Mouse (Mus musculus) liver, adult 2 months (tissue): ENCODE data around the gene Foxr2. TPM values are rescaled to one million over a fixed set of nuclear protein-coding genes. Genes with fewer than 3 reads are reported as not detected.

ENCODE experiments used
- DNase-seq: peaks from one replicate; pipeline ENCODE4 v3.0.0-alpha.2; 2011; ENCODE audit warnings: low read depth, low spot score; ENCODE audit errors: extremely low read depth
- H3K27ac ChIP-seq: fragments of 200-500 bp; replicated peaks from 2 replicates; pipeline ENCODE4 v1.5.1; 2012; ENCODE audit warnings: low read depth, mild to moderate bottlenecking, control low read depth, inconsistent platforms, low read length; ENCODE audit not compliant: insufficient read depth
- H3K27me3 ChIP-seq: fragments of 200-500 bp; 2 replicates; pipeline ENCODE4 v1.6.1; 2012; ENCODE audit warnings: mild to moderate bottlenecking, moderate library complexity, low read length, inconsistent platforms; ENCODE audit not compliant: control insufficient read depth, insufficient read depth
- H3K36me3 ChIP-seq: fragments of 200-500 bp; 2 replicates; pipeline ENCODE4 v1.6.1; 2012; ENCODE audit warnings: low read length, inconsistent platforms; ENCODE audit not compliant: control insufficient read depth, insufficient read depth
- H3K4me1 ChIP-seq: fragments of 200-500 bp; 2 replicates; pipeline ENCODE4 v1.6.1; 2011; ENCODE audit warnings: low read length; ENCODE audit not compliant: control insufficient read depth, insufficient read depth
- H3K4me3 ChIP-seq: fragments of 200-500 bp; 2 replicates; pipeline ENCODE4 v1.5.1; 2011; ENCODE audit warnings: low read depth, mild to moderate bottlenecking, control low read depth, low read length, moderate library complexity; ENCODE audit not compliant: insufficient read depth
- H3K79me2 ChIP-seq: fragments of 200-500 bp; 2 replicates; pipeline ENCODE4 v1.6.1; 2012; ENCODE audit warnings: inconsistent platforms, mild to moderate bottlenecking, low read length, moderate library complexity; ENCODE audit not compliant: control insufficient read depth, insufficient read depth
- H3K9ac ChIP-seq: fragments of 200-500 bp; 2 replicates; pipeline ENCODE4 v1.6.1; 2012; ENCODE audit warnings: low read depth, mild to moderate bottlenecking, control low read depth, inconsistent platforms, low read length
- CTCF ChIP-seq: fragments of 200-500 bp; IDR thresholded peaks from 2 replicates; pipeline ENCODE4 v1.5.1; 2011; ENCODE audit warnings: low read depth, low read length, control low read depth
- POLR2A ChIP-seq: fragments of 200-500 bp; IDR thresholded peaks from 2 replicates; pipeline ENCODE4 v1.6.1; 2011; ENCODE audit warnings: low read length, control low read depth; ENCODE audit not compliant: insufficient read depth; ENCODE audit errors: extremely low read depth
- WGBS: fragments of 180-500 bp; shearing (Covaris S2); methylation state at CpG from one replicate; pipeline ENCODE4 v1.1.7; 2018; 5-methylcytosine and 5-hydroxymethylcytosine counted together
- polyA plus RNA-seq: library from polyadenylated mRNA; depleted of rRNA; stranded (reverse); fragments of >200 nt; gene quantifications from 2 replicates; pipeline ENCODE4 v1.2.3, GENCODE M21; 2012; rRNA removed
- total RNA-seq: library from RNA; depleted of rRNA; stranded (reverse); fragments of >200 nt; gene quantifications from 2 replicates; pipeline ENCODE4 v1.2.3, GENCODE M21; 2014; rRNA removed

Foxr2 gene
- total and polyA plus RNA-seq, 2 experiments, result not detected

- WGBS, result 40% methylated on average over 1 of the region's 1 CpGs
- no peak for TF ChIP-seq POLR2A
- no peak for TF ChIP-seq CTCF
Observed at GRCm38 (mm10) chrX:153174786-153175185, 56.2 kb downstream of the Foxr2 start.

GRCm38 (mm10) chrX:153182221-153182620, 63.6 kb downstream of the Foxr2 start:
- 19% methylated on average over 2 of the region's 2 CpGs for WGBS

More at GRCm38 (mm10) chrX:153174786-153175185, 56.2 kb downstream of the Foxr2 start:
- Histone ChIP-seq H3K4me3 (no peak overlapping the region), H3K27me3 (no peaks in the 10 kb centered on the region), H3K9ac (no peak overlapping the region), H3K36me3 (no peaks in the 10 kb centered on the region), H3K27ac (no peak overlapping the region), H3K79me2 (no peaks in the 10 kb centered on the region), H3K4me1 (no peaks in the 10 kb centered on the region)
- DNase-seq, result peak; percentile 0

More at GRCm38 (mm10) chrX:153182221-153182620, 63.6 kb downstream of the Foxr2 start:
- TF ChIP-seq POLR2A (no peak), CTCF (no peak)
- H3K79me2 ChIP-seq, result no peaks in the 10 kb centered on the region
- no peaks in the 10 kb centered on the region for H3K27me3 ChIP-seq
- DNase-seq, result peak; percentile 6
- no peak overlapping the region for H3K9ac ChIP-seq
- no peaks in the 10 kb centered on the region for H3K36me3 ChIP-seq
- no peak overlapping the region for H3K27ac ChIP-seq
- no peak overlapping the region for H3K4me3 ChIP-seq
- no peaks in the 10 kb centered on the region for H3K4me1 ChIP-seq

Other genes with a start within 250 kb of the Foxr2 start
- 0.07 TPM in 1 of 2 replicates, not detected in the other for gene Usp51, start 112.3 kb upstream of the Foxr2 start, total RNA-seq
- not detected in 2 replicates for gene Usp51, start 112.3 kb upstream of the Foxr2 start, polyA plus RNA-seq
- 4.4 and 4.8 TPM in 2 replicates for gene Mageh1, start 81.2 kb upstream of the Foxr2 start, total RNA-seq
- gene Mageh1, start 81.2 kb upstream of the Foxr2 start, polyA plus RNA-seq, result 1.4 TPM in 2 replicates
- gene Rragb, start 21.2 kb downstream of the Foxr2 start, total RNA-seq, result 0.47 and 0.83 TPM in 2 replicates
- gene Rragb, start 21.2 kb downstream of the Foxr2 start, polyA plus RNA-seq, result 0.24 and 0.50 TPM in 2 replicates
- gene Klf8, start 118.7 kb downstream of the Foxr2 start, total RNA-seq, result under 0.01 TPM in 1 of 2 replicates, not detected in the other
- gene Klf8, start 118.7 kb downstream of the Foxr2 start, polyA plus RNA-seq, result not detected in 2 replicates